Mouse (Mus musculus): ENCODE results near the gene Tbc1d16. TPM values are rescaled to one million over a fixed set of nuclear protein-coding genes. Genes with fewer than 3 reads are reported as not detected.

Gene Tbc1d16
- polyA plus RNA-seq, 1 experiment from 2014 or later: 17.4 TPM

- ChIA-PET POLR2A (no interaction called here), CTCF (no interaction called here)
- ATAC-seq (no peak), DNase-seq (ENCODE audit: low read depth, low spot score) (no peak)
- in situ Hi-C loops (cut with MboI; ENCODE audit: low pct_unique_long_range_greater_than_20kb): no loop called here
- no peak for TF ChIP-seq CTCF (IDR thresholded peaks at IDR 0.05)
- H3K27me3 ChIP-seq: no peaks in the 10 kb centered on the region
Measured at GRCm38 (mm10) chr11:119160050-119160449, 68.2 kb downstream of the Tbc1d16 start.

GRCm38 (mm10) chr11:119159496-119159895, 68.8 kb downstream of the Tbc1d16 start:
- no peak for TF ChIP-seq CTCF (IDR thresholded peaks at IDR 0.05)
- DNase-seq (ENCODE audit: low read depth, low spot score) (no peak), ATAC-seq (no peak)
- ChIA-PET POLR2A (interaction anchor here (0.7 kb wide), 1 partner anchor 195 kb away, joined by 3 read pairs; no protein-coding TSS in a partner anchor), CTCF (no interaction called here)
- no peaks in the 10 kb centered on the region for H3K27me3 ChIP-seq
- in situ Hi-C loops (cut with MboI; ENCODE audit: low pct_unique_long_range_greater_than_20kb): no loop called here

GRCm38 (mm10) chr11:119157377-119158189, 70.7 kb downstream of the Tbc1d16 start:
- ChIA-PET CTCF (no interaction called here), POLR2A (no interaction called here)
- TF ChIP-seq CTCF (IDR thresholded peaks at IDR 0.05): no peak
- no peaks in the 10 kb centered on the region for H3K27me3 ChIP-seq
- no peak for DNase-seq (ENCODE audit: low read depth, low spot score)
- no peak for ATAC-seq
- in situ Hi-C loops (cut with MboI; ENCODE audit: low pct_unique_long_range_greater_than_20kb): no loop called here

GRCm38 (mm10) chr11:119156481-119157254, 71.6 kb downstream of the Tbc1d16 start:
- CTCF ChIA-PET: no interaction called here
- POLR2A ChIA-PET: no interaction called here
- in situ Hi-C loops (cut with MboI; ENCODE audit: low pct_unique_long_range_greater_than_20kb): no loop called here
- H3K27me3 ChIP-seq: no peaks in the 10 kb centered on the region
- no peak for DNase-seq (ENCODE audit: low read depth, low spot score)
- ATAC-seq: no peak
- no peak for TF ChIP-seq CTCF (IDR thresholded peaks at IDR 0.05)

- ATAC-seq (no peak), DNase-seq (ENCODE audit: low read depth, low spot score) (no peak)
- in situ Hi-C loops (cut with MboI; ENCODE audit: low pct_unique_long_range_greater_than_20kb): no loop called here
- H3K27me3 ChIP-seq: no peaks in the 10 kb centered on the region
- TF ChIP-seq CTCF (IDR thresholded peaks at IDR 0.05): no peak
- POLR2A ChIA-PET: no interaction called here
- CTCF ChIA-PET: no interaction called here
Measured at GRCm38 (mm10) chr11:119155638-119156480, 72.4 kb downstream of the Tbc1d16 start.

- ChIA-PET CTCF (interaction anchor here (1.4 kb wide), 2 partner anchors 10 to 119 kb away, joined by 3 to 4 read pairs; no protein-coding TSS in a partner anchor), POLR2A (interaction anchor here (0.5 to 1.5 kb wide), 4 partner anchors 14 to 114 kb away, joined by 3 to 11 read pairs (median 4); partner anchors contain the start of genes Cbx4 and Cbx8)
- DNase-seq (ENCODE audit: low read depth, low spot score): peak; percentile 93
- no peaks in the 10 kb centered on the region for H3K27me3 ChIP-seq
- TF ChIP-seq CTCF (IDR thresholded peaks at IDR 0.05): no peak
- peak; percentile 58 for ATAC-seq
- in situ Hi-C loops (cut with MboI; ENCODE audit: low pct_unique_long_range_greater_than_20kb): loop anchor here (5.0 kb wide), 1 partner anchor 35 kb away; no protein-coding TSS in a partner anchor
Measured at GRCm38 (mm10) chr11:119152321-119152831, 75.9 kb downstream of the Tbc1d16 start.

- no peak for ATAC-seq
- ChIA-PET POLR2A (no interaction called here), CTCF (no interaction called here)
- H3K27me3 ChIP-seq: no peaks in the 10 kb centered on the region
- in situ Hi-C loops (cut with MboI; ENCODE audit: low pct_unique_long_range_greater_than_20kb): loop anchor here (5.0 kb wide), 1 partner anchor 36 kb away; no protein-coding TSS in a partner anchor
- DNase-seq (ENCODE audit: low read depth, low spot score): no peak
- TF ChIP-seq CTCF (IDR thresholded peaks at IDR 0.05): no peak
Measured at GRCm38 (mm10) chr11:119151073-119151607, 77.2 kb downstream of the Tbc1d16 start.

GRCm38 (mm10) chr11:119150442-119150841, 77.9 kb downstream of the Tbc1d16 start:
- in situ Hi-C loops (cut with MboI; ENCODE audit: low pct_unique_long_range_greater_than_20kb): loop anchor here (5.0 kb wide), 1 partner anchor 37 kb away; no protein-coding TSS in a partner anchor
- POLR2A ChIA-PET: no interaction called here
- DNase-seq (ENCODE audit: low read depth, low spot score) (no peak), ATAC-seq (no peak)
- no peaks in the 10 kb centered on the region for H3K27me3 ChIP-seq
- CTCF ChIA-PET: no interaction called here
- no peak for TF ChIP-seq CTCF (IDR thresholded peaks at IDR 0.05)

GRCm38 (mm10) chr11:119148829-119149228, 79.5 kb downstream of the Tbc1d16 start:
- no peak for TF ChIP-seq CTCF (IDR thresholded peaks at IDR 0.05)
- DNase-seq (ENCODE audit: low read depth, low spot score): no peak
- in situ Hi-C loops (cut with MboI; ENCODE audit: low pct_unique_long_range_greater_than_20kb): no loop called here
- ChIA-PET CTCF (no interaction called here), POLR2A (interaction anchor here (1.1 kb wide), 1 partner anchor 21 kb away, joined by 3 read pairs; no protein-coding TSS in a partner anchor)
- H3K27me3 ChIP-seq: no peaks in the 10 kb centered on the region
- no peak for ATAC-seq

GRCm38 (mm10) chr11:119147153-119147552, 81.1 kb downstream of the Tbc1d16 start:
- DNase-seq (ENCODE audit: low read depth, low spot score) (no peak), ATAC-seq (no peak)
- CTCF ChIA-PET: no interaction called here
- no peaks in the 10 kb centered on the region for H3K27me3 ChIP-seq
- no peak for TF ChIP-seq CTCF (IDR thresholded peaks at IDR 0.05)
- POLR2A ChIA-PET: no interaction called here
- in situ Hi-C loops (cut with MboI; ENCODE audit: low pct_unique_long_range_greater_than_20kb): no loop called here
